Mouse (Mus musculus): ENCODE measurements around the gene Slc52a3.

- TF ChIP-seq CTCF (IDR thresholded peaks at IDR 0.05; ENCODE audit: extremely low read depth, insufficient read length, insufficient replicate concordance, low read depth, low read length) (no peak), POLR2A (IDR thresholded peaks at IDR 0.05; ENCODE audit: low read depth, low read length) (no peak)
Observed at GRCm38 (mm10) chr2:152022022-152022421, 25.7 kb downstream of the Slc52a3 start.
